Mouse (Mus musculus) heart, postnatal 14 days (tissue): ENCODE data around the gene Erich3. TPM values are rescaled to one million over a fixed set of nuclear protein-coding genes. Genes with fewer than 3 reads are reported as not detected.

Experiments used
- total RNA-seq, 2 experiments: library from RNA; stranded (reverse); gene quantifications; 2 replicates each; pipeline ENCODE4 v1.2.3; 2021

Erich3 gene
- total RNA-seq, 2 experiments from 2014 or later: 0.05 to 0.22 TPM

Other genes with a start within 250 kb of the Erich3 start
- 10 to 100 TPM; 15.5 to 20.3 TPM for gene Cryz, start 67.1 kb upstream of the Erich3 start, total RNA-seq
- 1 to 10 TPM; 6.3 to 6.6 TPM for gene Tyw3, start 66.8 kb upstream of the Erich3 start, total RNA-seq